Mouse (Mus musculus) kidney, adult 11 months (tissue): ENCODE measurements around the gene Calml4.

ENCODE experiments used
- DNase-seq: peaks from one replicate; pipeline ENCODE4 v3.0.0; 2022

Calml4 gene

DNA sequence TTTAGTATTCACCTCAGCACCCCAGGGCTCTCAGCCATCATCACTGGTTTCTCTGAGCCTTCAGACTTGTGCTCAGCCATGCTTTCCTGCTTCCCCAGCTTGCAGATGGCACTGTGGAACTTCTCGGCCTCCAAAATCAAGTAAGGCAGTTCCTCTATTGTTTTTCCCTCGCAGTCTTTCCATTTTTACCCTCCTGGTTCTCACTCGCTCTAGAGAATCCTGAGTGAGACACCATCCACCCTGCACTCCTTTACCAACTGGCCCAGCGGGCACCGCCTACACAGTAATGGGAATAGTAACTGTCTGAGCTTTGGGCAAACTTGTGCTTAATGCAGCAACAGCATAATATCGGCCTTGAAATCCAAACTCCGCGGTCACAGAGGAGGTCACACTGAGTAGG is 47.2 kb downstream of the Calml4 start:
- no peak for DNase-seq

DNA sequence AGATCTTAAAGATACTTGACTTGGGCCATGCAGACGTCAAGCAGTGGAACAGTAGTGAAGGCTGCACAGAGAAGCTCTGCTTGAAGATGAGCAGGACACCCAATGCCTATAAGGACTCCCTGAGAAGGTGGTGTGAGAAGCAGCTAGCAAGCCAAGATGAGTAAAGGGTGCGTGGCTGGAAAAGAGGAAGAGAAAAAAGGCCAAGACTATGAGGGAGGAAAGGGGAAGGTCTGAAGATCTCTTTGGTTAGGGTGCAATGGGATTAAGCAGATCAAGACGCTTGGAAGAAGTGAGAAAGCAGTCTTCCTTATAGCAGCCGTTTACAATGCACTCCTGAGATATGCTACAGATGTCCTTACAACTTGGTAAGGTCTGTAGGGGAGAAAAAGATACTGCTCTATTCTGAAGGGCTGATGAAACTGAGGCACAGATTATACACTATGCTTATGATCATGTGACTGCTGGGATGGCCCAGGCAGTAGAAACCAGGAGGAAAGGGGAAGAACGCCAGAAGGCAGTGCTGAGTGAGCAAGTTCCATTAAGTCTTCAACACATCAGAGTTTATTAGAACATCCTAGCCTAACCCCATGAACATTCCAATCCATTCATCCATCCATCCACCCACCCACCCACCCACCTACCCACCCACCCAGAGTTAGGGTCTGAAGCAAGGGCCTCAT is 55.6 kb downstream of the Calml4 start:
- DNase-seq: no peak

DNA sequence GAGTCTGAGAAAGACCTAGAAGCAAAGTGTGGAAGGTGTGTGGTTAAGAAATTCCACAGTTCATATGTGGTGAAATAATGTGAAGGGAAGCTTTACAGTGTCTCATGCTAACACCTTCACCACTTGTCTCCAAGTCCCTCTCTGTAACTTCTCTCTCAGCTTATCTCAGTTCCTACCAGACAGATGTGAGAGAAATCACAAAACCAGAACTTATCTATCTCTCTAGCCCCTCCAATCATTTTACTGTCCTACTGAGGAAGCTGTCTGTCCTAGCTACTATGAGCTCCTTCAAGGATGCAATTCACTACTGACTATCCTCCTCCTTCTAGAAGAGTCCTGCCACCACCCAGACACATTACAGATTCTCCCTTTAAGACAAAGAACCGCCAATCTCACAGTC is 59.2 kb downstream of the Calml4 start:
- no peak for DNase-seq

- DNase-seq: no peak
These were observed 63.0 kb downstream of the Calml4 start for GRCm38 (mm10) chr9:62920877-62921276.

DNA sequence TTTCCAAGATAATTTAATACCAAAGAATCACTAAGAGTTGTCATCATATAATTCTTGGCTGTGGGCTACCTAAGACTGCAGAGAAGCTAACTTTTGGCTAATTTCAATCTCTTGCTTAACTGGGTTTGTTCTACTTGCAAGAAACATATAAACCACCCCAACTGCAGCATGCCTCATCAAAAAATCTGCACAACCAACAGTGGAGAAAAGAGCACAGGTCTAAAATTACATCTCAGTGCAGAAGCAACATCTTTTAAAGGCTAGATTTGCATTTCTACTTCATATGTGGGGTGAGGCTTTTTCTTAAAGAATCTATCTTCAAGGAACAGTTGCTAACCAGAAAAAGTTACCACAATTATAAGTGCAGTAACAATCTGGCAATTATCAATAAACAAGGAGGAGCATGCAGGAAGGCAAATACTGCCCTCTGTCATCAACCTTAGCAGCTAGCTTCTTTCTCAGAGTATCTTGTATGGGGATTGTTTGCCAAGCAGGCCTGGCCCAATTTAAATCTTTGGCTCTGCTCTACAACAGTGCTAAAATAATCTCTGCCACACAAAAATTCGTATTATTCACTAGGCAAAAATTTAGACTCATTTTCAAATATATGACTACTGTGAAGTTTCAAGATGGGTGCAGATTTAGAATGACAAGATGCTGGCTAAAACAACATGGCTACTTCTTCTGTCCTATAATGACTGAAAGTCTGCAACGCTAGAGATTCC is 67.2 kb downstream of the Calml4 start:
- DNase-seq: no peak
